Mouse (Mus musculus) forebrain, embryonic 15.5 days (tissue): Measurements from ENCODE around the gene Zfp827. TPM values are rescaled to one million over a fixed set of nuclear protein-coding genes. Genes with fewer than 3 reads are reported as not detected.

Experiments used
- ATAC-seq: fragments of 200-750 bp; cut with Nextera tagmentation; replicated peaks from 2 replicates; pipeline ENCODE4 v1.8.0; 2017; ENCODE audit warnings: mild to moderate bottlenecking, moderate TSS enrichment, moderate library complexity
- H3K27ac ChIP-seq: fragments of 300-500 bp; sonication (generic); replicated peaks from 2 replicates; pipeline ENCODE4 v1.5.1; 2015; ENCODE audit warnings: mild to moderate bottlenecking, inconsistent platforms
- H3K27me3 ChIP-seq: fragments of 300-500 bp; sonication (generic); 2 replicates; pipeline ENCODE4 v1.6.1; 2015; ENCODE audit warnings: inconsistent platforms
- H3K36me3 ChIP-seq: fragments of 300-500 bp; sonication (generic); 2 replicates; pipeline ENCODE4 v1.6.1; 2015; ENCODE audit warnings: mild to moderate bottlenecking, inconsistent platforms
- H3K4me1 ChIP-seq: fragments of 300-500 bp; sonication (generic); 2 replicates; pipeline ENCODE4 v1.6.1; 2015; ENCODE audit warnings: inconsistent platforms
- H3K4me2 ChIP-seq: fragments of 300-500 bp; sonication (generic); replicated peaks from 2 replicates; pipeline ENCODE4 v1.6.1; 2015; ENCODE audit warnings: mild to moderate bottlenecking, inconsistent platforms
- H3K4me3 ChIP-seq: fragments of 300-500 bp; sonication (generic); 2 replicates; pipeline ENCODE4 v1.5.1; 2015; ENCODE audit warnings: mild to moderate bottlenecking, inconsistent platforms
- H3K9ac ChIP-seq: fragments of 300-500 bp; sonication (generic); replicated peaks from 2 replicates; pipeline ENCODE4 v1.6.1; 2015; ENCODE audit warnings: mild to moderate bottlenecking, inconsistent platforms
- H3K9me3 ChIP-seq: fragments of 300-500 bp; sonication (generic); 2 replicates; pipeline ENCODE4 v1.6.1; 2016; ENCODE audit warnings: inconsistent platforms
- WGBS: fragments of 180-500 bp; shearing (Covaris S2); methylation state at CpG from one replicate; pipeline ENCODE4 v1.1.7; 2015; ENCODE audit warnings: mixed read lengths; 5-methylcytosine and 5-hydroxymethylcytosine counted together
- polyA plus RNA-seq: library from polyadenylated mRNA; unstranded; fragments of >200 nt; fragmentation: Nextera tagmentation; extraction: Ambion mirVana; gene quantifications from 2 replicates; pipeline ENCODE4 v1.2.1, GENCODE M21; 2015

Zfp827 gene
- polyA plus RNA-seq, 1 experiment from 2014 or later: 10.9 TPM

DNA sequence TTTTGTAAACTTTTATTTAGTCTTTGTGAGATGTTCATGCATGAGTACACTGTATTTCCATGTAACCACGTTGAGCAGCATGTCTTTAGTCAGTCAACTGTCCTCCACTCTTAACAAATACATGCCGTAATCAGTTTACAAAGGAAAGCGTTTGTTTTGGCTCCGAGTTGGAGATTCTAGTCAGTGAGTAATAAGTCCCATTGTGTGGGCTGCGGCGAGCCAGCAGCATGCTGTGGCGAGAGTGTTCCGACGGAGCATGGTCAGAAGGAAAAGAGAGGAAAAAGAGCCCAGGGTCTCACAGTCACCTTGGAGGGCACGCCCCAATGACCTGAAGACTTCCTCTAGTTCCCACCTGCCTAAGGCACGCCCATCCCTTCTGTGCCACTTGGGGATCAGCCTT is 68.7 kb downstream of the Zfp827 start:
- ATAC-seq: no peak
- 46% methylated on average over 11 of the region's 11 CpGs for WGBS

GRCm38 (mm10) chr8:79102707-79103106 is 74.5 kb downstream of the Zfp827 start:
- Histone ChIP-seq H3K27me3 (no peaks in the 10 kb centered on the region), H3K4me1 (peaks cover 11% of the 10 kb centered on the region; the same call in 1 of the 2 replicates), H3K4me2 (no peak overlapping the region), H3K36me3 (no peaks in the 10 kb centered on the region), H3K9ac (no peak overlapping the region), H3K9me3 (no peaks in the 10 kb centered on the region), H3K4me3 (no peak overlapping the region), H3K27ac (no peak overlapping the region)
- no peak for ATAC-seq
- 56% methylated on average over 4 of the region's 4 CpGs for WGBS

More for the DNA sequence above, 68.7 kb downstream of the Zfp827 start:
- Histone ChIP-seq H3K4me1 (peaks cover 6% of the 10 kb centered on the region; the same call in 1 of the 2 replicates), H3K4me3 (no peak overlapping the region), H3K27me3 (no peaks in the 10 kb centered on the region), H3K9ac (no peak overlapping the region), H3K4me2 (no peak overlapping the region), H3K27ac (no peak overlapping the region), H3K36me3 (peaks cover 4% of the 10 kb centered on the region; the same call in 1 of the 2 replicates), H3K9me3 (no peaks in the 10 kb centered on the region)

- peaks cover 11% of the 10 kb centered on the region; the same call in 1 of the 2 replicates for H3K4me1 ChIP-seq
- no peaks in the 10 kb centered on the region for H3K36me3 ChIP-seq
- H3K27me3 ChIP-seq: no peaks in the 10 kb centered on the region
- no peak overlapping the region for H3K27ac ChIP-seq
- WGBS: 82% methylated on average over 14 of the region's 14 CpGs
- H3K4me3 ChIP-seq: no peak overlapping the region
- H3K9me3 ChIP-seq: no peaks in the 10 kb centered on the region
- H3K4me2 ChIP-seq: no peak overlapping the region
- no peak overlapping the region for H3K9ac ChIP-seq
- ATAC-seq: no peak
Measured at GRCm38 (mm10) chr8:79103185-79103878, 75.1 kb downstream of the Zfp827 start.

GRCm38 (mm10) chr8:79103923-79104580 is 75.8 kb downstream of the Zfp827 start:
- Histone ChIP-seq H3K36me3 (no peaks in the 10 kb centered on the region), H3K27ac (no peak overlapping the region), H3K27me3 (no peaks in the 10 kb centered on the region), H3K4me2 (no peak overlapping the region), H3K9me3 (no peaks in the 10 kb centered on the region), H3K4me3 (no peak overlapping the region), H3K9ac (no peak overlapping the region), H3K4me1 (0 out of 2 replicates have a peak, but pooled peaks cover 8% of the 10 kb centered on the region)
- WGBS: 80% methylated on average over 9 of the region's 9 CpGs
- ATAC-seq: no peak

- WGBS: 89% methylated on average over 9 of the region's 9 CpGs
- Histone ChIP-seq H3K4me2 (no peak overlapping the region), H3K36me3 (no peaks in the 10 kb centered on the region), H3K27me3 (no peaks in the 10 kb centered on the region), H3K4me1 (0 out of 2 replicates have a peak, but pooled peaks cover 8% of the 10 kb centered on the region), H3K9ac (no peak overlapping the region), H3K27ac (0 out of 2 replicates have a peak overlapping the region, but pooled peaks have one; percentile 14), H3K9me3 (no peaks in the 10 kb centered on the region), H3K4me3 (no peak overlapping the region)
- ATAC-seq: no peak
Measured at GRCm38 (mm10) chr8:79104634-79105033, 76.4 kb downstream of the Zfp827 start.

DNA sequence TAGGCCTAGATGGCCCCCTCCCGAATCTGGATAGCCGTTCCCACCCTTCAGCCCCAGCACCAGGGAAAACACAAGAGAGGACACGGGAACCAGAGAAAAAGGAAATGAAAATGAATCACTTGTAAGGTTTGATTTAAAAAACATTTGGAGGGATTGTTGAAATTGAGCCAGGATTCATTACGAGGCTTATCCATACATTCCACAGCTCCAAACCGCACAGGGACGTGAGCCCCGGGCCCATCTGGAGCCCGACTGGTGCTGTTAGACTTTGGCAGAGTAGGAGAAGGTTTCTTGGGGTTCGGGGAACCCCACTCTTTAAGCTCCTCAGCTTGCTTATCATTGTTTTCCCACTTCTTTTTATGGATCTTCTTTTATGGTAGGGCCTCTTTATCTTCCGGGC is 76.9 kb downstream of the Zfp827 start:
- H3K9ac ChIP-seq: no peak overlapping the region
- 0 out of 2 replicates have a peak overlapping the region, but pooled peaks have one; percentile 14 for H3K27ac ChIP-seq
- no peaks in the 10 kb centered on the region for H3K27me3 ChIP-seq
- no peak overlapping the region for H3K4me2 ChIP-seq
- H3K4me1 ChIP-seq: 0 out of 2 replicates have a peak, but pooled peaks cover 8% of the 10 kb centered on the region
- H3K36me3 ChIP-seq: no peaks in the 10 kb centered on the region
- no peak overlapping the region for H3K4me3 ChIP-seq
- WGBS: 74% methylated on average over 10 of the region's 10 CpGs
- ATAC-seq: no peak
- H3K9me3 ChIP-seq: no peaks in the 10 kb centered on the region

- WGBS: 92% methylated on average over 8 of the region's 8 CpGs
- H3K36me3 ChIP-seq: no peaks in the 10 kb centered on the region
- H3K9ac ChIP-seq: no peak overlapping the region
- no peak overlapping the region for H3K4me3 ChIP-seq
- H3K27ac ChIP-seq: no peak overlapping the region
- no peaks in the 10 kb centered on the region for H3K9me3 ChIP-seq
- no peaks in the 10 kb centered on the region for H3K4me1 ChIP-seq
- no peak for ATAC-seq
- no peak overlapping the region for H3K4me2 ChIP-seq
- no peaks in the 10 kb centered on the region for H3K27me3 ChIP-seq
Measured at GRCm38 (mm10) chr8:79111461-79111860, 83.2 kb downstream of the Zfp827 start.

- Histone ChIP-seq H3K4me1 (no peaks in the 10 kb centered on the region), H3K4me3 (no peak overlapping the region), H3K4me2 (no peak overlapping the region), H3K27ac (no peak overlapping the region), H3K9ac (no peak overlapping the region), H3K9me3 (no peaks in the 10 kb centered on the region), H3K36me3 (no peaks in the 10 kb centered on the region), H3K27me3 (no peaks in the 10 kb centered on the region)
- WGBS: 97% methylated on average over 18 of the region's 18 CpGs
- ATAC-seq: peak; percentile 48; the same call in 1 of the 2 replicates
Measured at GRCm38 (mm10) chr8:79112480-79112879, 84.2 kb downstream of the Zfp827 start.

GRCm38 (mm10) chr8:79113533-79113932 is 85.3 kb downstream of the Zfp827 start:
- Histone ChIP-seq H3K36me3 (0 out of 2 replicates have a peak, but pooled peaks cover 2% of the 10 kb centered on the region), H3K9ac (no peak overlapping the region), H3K27ac (no peak overlapping the region), H3K4me2 (no peak overlapping the region), H3K4me3 (no peak overlapping the region), H3K4me1 (no peaks in the 10 kb centered on the region), H3K9me3 (no peaks in the 10 kb centered on the region), H3K27me3 (no peaks in the 10 kb centered on the region)
- WGBS: 89% methylated on average over 9 of the region's 9 CpGs
- ATAC-seq: no peak

- H3K4me3 ChIP-seq: no peak overlapping the region
- H3K27me3 ChIP-seq: no peaks in the 10 kb centered on the region
- WGBS: 58% methylated on average over 6 of the region's 6 CpGs
- H3K9ac ChIP-seq: no peak overlapping the region
- H3K4me2 ChIP-seq: no peak overlapping the region
- no peak for ATAC-seq
- 0 out of 2 replicates have a peak, but pooled peaks cover 2% of the 10 kb centered on the region for H3K36me3 ChIP-seq
- no peaks in the 10 kb centered on the region for H3K9me3 ChIP-seq
- H3K4me1 ChIP-seq: no peaks in the 10 kb centered on the region
- no peak overlapping the region for H3K27ac ChIP-seq
Measured at GRCm38 (mm10) chr8:79114561-79114960, 86.3 kb downstream of the Zfp827 start.

GRCm38 (mm10) chr8:79116436-79116835 is 88.2 kb downstream of the Zfp827 start:
- Histone ChIP-seq H3K4me2 (no peak overlapping the region), H3K4me1 (no peaks in the 10 kb centered on the region), H3K9me3 (no peaks in the 10 kb centered on the region), H3K9ac (no peak overlapping the region), H3K27ac (no peak overlapping the region), H3K36me3 (peaks cover 6% of the 10 kb centered on the region; the same call in 1 of the 2 replicates), H3K27me3 (no peaks in the 10 kb centered on the region), H3K4me3 (no peak overlapping the region)
- WGBS: 86% methylated on average over 7 of the region's 7 CpGs
- no peak for ATAC-seq

DNA sequence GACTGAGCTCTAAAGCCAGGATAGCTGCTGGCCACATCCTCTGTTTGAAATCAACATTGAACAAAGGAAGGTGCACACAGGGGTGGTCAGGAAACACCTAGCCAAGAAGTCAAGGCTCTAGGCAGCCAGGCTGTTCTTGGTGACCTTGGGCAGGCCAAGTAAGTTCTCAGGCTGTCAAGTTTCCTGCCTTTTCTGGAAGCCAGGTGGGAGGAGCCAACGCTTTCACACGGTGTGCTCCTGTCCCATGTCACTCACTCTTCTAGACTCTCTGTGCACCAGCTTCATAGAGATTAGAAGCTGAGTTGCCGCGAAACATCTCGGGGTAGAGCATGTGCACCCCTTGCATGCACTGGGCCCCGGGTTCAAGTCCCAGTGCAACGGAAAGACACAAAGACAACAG is 89.5 kb downstream of the Zfp827 start:
- no peak for ATAC-seq
- no peaks in the 10 kb centered on the region for H3K27me3 ChIP-seq
- H3K27ac ChIP-seq: no peak overlapping the region
- WGBS: 92% methylated on average over 7 of the region's 7 CpGs
- H3K9ac ChIP-seq: no peak overlapping the region
- H3K9me3 ChIP-seq: no peaks in the 10 kb centered on the region
- H3K36me3 ChIP-seq: peaks cover 16% of the 10 kb centered on the region
- H3K4me2 ChIP-seq: no peak overlapping the region
- H3K4me3 ChIP-seq: no peak overlapping the region
- no peaks in the 10 kb centered on the region for H3K4me1 ChIP-seq
